Mouse (Mus musculus): ENCODE data around the gene Chst2. TPM values are rescaled to one million over a fixed set of nuclear protein-coding genes. Genes with fewer than 3 reads are reported as not detected.

The Chst2 gene
- polyA plus RNA-seq (2015; fragmentation: Nextera tagmentation; extraction: Ambion mirVana) = 19.2 and 22.6 TPM in 2 replicates

DNA sequence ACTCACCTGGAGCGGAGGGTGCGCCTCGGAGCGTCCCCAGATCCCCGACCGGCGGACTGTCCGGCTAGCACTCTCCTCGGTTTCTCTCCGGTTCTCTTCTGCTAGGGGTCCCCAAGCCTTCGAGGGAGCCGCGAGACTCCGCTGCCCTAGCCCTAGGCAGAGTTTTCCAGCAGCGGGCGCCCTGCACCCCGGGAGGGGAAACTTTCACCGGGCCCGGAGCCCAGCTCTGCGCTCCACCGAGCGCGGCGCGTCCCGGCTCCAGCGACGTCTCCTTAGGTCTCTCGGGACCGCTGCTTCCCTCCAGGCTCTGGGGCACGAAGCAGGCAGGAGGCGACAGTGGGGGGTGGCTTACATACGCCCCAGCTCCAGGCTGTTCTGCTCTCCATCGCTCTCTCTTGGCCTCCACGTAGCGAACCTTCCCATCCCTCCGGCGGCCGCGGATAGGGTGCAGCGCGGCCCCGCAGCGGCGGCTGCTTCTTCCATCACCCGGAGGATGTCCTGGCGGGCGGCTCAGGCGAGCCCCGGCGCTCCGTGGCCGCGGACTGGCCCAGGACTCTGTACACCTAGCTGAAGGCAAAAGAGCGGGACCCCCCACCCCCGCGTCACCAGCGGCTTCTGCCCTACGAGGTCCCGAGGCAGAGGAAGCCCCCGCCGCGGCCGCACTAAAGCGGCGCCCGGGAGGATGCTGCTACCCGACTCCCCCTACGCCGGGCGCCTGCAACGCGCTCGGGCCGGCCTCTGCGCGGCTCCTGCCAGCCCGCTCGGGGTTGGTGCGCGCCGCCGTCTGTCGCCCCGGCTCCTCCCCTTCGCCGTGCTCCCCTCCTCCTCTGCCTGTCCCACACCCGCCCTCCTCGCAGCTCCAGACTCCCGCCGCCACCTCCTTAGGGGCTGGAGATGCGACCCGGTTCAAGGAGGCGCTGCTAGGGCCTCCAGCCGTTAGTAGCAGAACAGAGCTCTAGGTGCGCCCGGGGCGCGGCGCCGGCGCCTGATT is at the start of gene Chst2:
TSS of gene Chst2 (minus strand) at position 152 of the 991 bp plus-strand sequence.
- Histone ChIP-seq H3K27ac (peak within 1 kb of the TSS; percentile 87), H3K4me3 (peak within 1 kb of the TSS; percentile 61), H3K9me3 (no peaks in the 10 kb centered on the region), H3K4me2 (peak within 1 kb of the TSS; percentile 92), H3K4me1 (peaks cover 30% of the 10 kb centered on the region), H3K27me3 (replicated peaks) (no peaks in the 10 kb centered on the region), H3K36me3 (replicated peaks) (no peaks in the 10 kb centered on the region), H3K9ac (peak within 1 kb of the TSS; percentile 83)
- WGBS = under 1% methylated on average over 101 of the region's 102 CpGs
- ATAC-seq (replicated peaks) = peak; percentile 94

DNA sequence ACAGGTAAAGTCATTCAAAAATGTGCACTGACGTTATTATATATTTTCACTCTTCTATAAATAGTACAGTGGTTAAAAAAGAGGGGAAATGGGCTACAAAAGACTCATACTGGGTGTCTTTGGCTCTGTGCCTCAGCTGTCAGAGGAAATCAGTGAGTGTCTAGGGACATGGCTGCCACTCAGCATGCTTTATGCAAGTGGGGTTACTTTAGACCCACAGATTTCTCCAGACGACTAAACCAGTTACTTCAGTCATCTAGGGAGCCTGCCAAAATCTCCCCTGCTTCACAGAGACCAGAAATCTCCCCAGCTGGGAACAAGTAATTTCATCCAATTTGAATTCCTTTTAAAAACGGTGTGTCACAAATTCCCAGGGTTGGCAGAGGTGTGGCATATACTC is 45.4 kb upstream of the Chst2 start:
- no peak overlapping the region for H3K9ac ChIP-seq
- no peaks in the 10 kb centered on the region for H3K27me3 ChIP-seq (replicated peaks)
- ATAC-seq (replicated peaks) = no peak
- H3K4me2 ChIP-seq = no peak overlapping the region
- no peaks in the 10 kb centered on the region for H3K9me3 ChIP-seq
- H3K4me3 ChIP-seq = no peak overlapping the region
- H3K36me3 ChIP-seq (replicated peaks) = no peaks in the 10 kb centered on the region
- no peak overlapping the region for H3K27ac ChIP-seq
- H3K4me1 ChIP-seq = no peaks in the 10 kb centered on the region; the same call in 1 of the 2 replicates
- WGBS = 43% methylated on average over 3 of the region's 3 CpGs

DNA sequence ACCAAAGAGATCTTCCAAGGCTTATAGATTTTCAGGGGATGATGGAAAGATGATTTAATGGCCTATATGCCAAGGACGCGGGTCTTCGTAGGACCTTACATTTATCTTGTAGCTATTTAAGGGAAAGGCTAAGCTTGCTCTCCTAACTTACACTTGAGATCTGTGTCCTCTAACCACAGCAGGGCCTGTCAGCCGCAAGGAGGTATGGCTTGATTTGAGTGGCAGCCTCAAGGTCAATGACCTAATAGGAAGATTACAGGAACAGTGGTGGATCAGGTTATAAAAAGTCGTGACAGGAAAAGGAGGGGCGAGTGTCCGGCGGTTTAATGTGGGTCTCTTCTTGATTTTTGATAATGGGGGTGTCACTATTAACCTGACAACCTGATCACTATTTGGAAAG is 44.1 kb upstream of the Chst2 start:
- H3K27ac ChIP-seq = no peak overlapping the region
- no peak overlapping the region for H3K4me3 ChIP-seq
- no peaks in the 10 kb centered on the region for H3K9me3 ChIP-seq
- no peak overlapping the region for H3K9ac ChIP-seq
- no peaks in the 10 kb centered on the region for H3K27me3 ChIP-seq (replicated peaks)
- no peaks in the 10 kb centered on the region for H3K36me3 ChIP-seq (replicated peaks)
- H3K4me1 ChIP-seq = no peaks in the 10 kb centered on the region; the same call in 1 of the 2 replicates
- WGBS = 97% methylated on average over 8 of the region's 8 CpGs
- no peak for ATAC-seq (replicated peaks)
- H3K4me2 ChIP-seq = no peak overlapping the region

DNA sequence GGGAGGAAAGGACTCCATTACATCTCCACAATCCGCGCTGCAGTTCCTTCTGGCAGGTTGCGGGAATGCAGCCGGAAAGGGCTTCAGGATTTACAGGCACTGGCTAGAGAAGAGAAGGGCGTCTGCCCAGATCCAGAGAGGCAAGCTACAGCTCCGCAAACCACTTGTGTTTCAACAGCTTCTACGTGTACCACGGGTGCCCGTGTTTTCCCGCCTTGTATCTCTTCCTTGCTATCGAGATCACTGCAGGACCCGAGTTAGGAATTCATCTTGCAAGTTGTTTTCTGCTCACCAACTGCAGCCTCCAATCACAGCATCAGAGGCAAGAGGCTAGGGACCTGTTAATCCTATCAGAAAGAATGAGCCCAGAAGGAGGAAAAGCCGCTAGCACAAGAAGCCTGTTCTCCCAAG is 35.8 kb upstream of the Chst2 start:
- no peaks in the 10 kb centered on the region for H3K36me3 ChIP-seq (replicated peaks)
- H3K27ac ChIP-seq = peak overlapping the region; percentile 51
- H3K27me3 ChIP-seq (replicated peaks) = no peaks in the 10 kb centered on the region
- H3K4me2 ChIP-seq = peak overlapping the region; percentile 50
- ATAC-seq (replicated peaks) = peak; percentile 89
- H3K9me3 ChIP-seq = no peaks in the 10 kb centered on the region
- 8% methylated on average over 13 of the region's 13 CpGs for WGBS
- H3K4me3 ChIP-seq = peak overlapping the region; percentile 26
- H3K9ac ChIP-seq = peak overlapping the region; percentile 16; the same call in 1 of the 2 replicates
- H3K4me1 ChIP-seq = peaks cover 17% of the 10 kb centered on the region

DNA sequence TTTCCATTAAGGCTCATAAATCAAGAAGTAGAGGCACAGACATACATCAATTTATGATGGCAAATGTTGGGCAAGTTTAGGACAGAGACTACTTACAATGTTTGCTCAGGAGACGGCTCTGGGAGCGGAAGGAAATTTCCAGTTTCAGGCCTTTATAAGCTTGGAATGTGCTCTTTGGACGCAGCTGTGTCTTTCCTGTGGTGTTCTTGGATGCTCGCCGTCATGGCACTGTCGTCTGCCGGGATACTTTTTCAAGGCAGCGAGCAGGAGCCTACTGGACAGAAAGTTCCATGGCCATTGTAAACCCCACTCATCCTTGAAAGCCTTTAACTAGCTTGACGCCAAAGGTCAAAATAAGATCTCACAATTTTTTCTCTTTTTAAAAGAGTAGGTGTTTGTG is 31.4 kb upstream of the Chst2 start:
- Histone ChIP-seq H3K9me3 (no peaks in the 10 kb centered on the region), H3K27me3 (replicated peaks) (no peaks in the 10 kb centered on the region), H3K4me1 (peaks cover 13% of the 10 kb centered on the region), H3K4me2 (no peak overlapping the region), H3K36me3 (replicated peaks) (no peaks in the 10 kb centered on the region), H3K4me3 (no peak overlapping the region), H3K27ac (no peak overlapping the region), H3K9ac (no peak overlapping the region)
- no peak for ATAC-seq (replicated peaks)
- WGBS = 92% methylated on average over 9 of the region's 9 CpGs

DNA sequence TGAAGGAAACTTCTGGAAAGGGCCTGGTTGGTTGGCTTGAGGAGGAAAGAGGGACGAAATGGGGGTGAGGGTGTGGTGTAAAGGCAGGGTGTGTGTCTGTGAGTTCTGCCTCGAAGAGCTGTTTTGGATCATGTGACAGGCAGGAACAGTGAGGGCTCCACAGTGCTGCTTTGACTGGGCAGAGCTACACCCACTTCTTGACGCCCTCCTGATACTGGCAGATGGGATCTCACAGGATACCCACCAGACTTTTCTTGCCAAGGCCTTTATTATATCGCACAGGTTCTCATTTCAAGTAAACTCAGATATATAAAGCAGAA is 29.7 kb upstream of the Chst2 start:
- no peak for ATAC-seq (replicated peaks)
- no peaks in the 10 kb centered on the region for H3K36me3 ChIP-seq (replicated peaks)
- no peak overlapping the region for H3K4me2 ChIP-seq
- no peaks in the 10 kb centered on the region for H3K4me1 ChIP-seq
- no peak overlapping the region for H3K4me3 ChIP-seq
- WGBS = 80% methylated on average over 4 of the region's 4 CpGs
- H3K9me3 ChIP-seq = no peaks in the 10 kb centered on the region
- H3K9ac ChIP-seq = no peak overlapping the region
- H3K27me3 ChIP-seq (replicated peaks) = no peaks in the 10 kb centered on the region
- no peak overlapping the region for H3K27ac ChIP-seq

DNA sequence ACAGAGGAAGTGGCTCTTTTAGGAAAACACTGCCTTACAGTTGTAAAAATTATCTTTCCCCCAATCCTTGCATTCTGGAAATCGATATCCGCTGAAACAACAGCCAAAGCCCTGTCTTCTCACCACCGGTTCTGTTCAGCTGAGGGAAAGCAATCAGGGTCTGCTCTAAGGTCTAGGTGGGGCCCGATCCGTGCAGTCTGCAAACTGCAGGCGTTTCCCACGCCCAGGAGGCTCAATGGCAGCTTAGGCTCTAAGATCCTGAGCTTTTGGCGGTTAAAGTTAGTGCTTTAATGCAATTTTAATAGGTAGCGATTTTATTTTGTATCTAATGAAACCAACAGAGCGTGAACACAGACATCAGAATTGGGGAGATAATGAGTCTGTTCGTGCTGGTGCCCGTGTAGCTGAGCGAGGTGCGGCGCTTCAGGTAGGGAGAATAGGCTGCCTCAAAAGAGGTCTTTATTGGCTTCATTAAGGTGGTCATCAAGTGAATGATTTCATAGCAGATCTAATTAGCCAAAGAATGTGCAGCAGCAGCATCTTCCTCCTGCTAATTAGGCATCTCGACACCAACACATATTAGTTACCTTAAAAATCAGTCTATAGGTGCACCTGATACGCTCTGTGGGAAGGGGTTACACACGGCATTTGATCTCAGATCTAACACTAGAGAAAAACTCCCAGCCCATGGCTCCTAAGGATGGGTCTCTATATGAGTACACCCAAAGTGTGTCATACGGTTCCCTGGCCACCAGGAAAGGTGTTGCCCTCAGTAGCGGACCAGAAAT is 29.2 kb upstream of the Chst2 start:
- no peak overlapping the region for H3K4me2 ChIP-seq
- H3K4me1 ChIP-seq = no peaks in the 10 kb centered on the region
- no peak for ATAC-seq (replicated peaks)
- no peak overlapping the region for H3K27ac ChIP-seq
- no peaks in the 10 kb centered on the region for H3K27me3 ChIP-seq (replicated peaks)
- H3K4me3 ChIP-seq = no peak overlapping the region
- no peaks in the 10 kb centered on the region for H3K9me3 ChIP-seq
- H3K36me3 ChIP-seq (replicated peaks) = no peaks in the 10 kb centered on the region
- 70% methylated on average over 20 of the region's 20 CpGs for WGBS
- no peak overlapping the region for H3K9ac ChIP-seq

DNA sequence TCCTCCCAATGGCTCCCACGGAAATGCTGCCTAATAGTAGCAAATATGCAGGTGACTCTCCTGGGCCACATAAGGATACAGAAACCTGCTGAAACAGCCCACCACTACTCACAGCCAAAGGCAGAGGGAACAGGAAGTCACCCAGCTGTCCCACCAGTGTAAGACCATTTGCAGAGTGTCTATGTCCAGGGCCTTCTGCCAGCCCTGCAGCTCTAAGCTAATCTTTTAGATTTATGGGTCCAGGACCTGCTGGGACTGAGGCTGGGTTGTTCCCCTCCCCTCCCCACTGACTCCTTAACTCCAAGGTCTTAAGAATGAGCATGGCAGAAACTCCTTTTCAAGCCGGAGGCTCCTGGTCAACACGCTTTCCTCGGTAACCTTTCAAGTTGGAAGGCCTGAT is 21.8 kb upstream of the Chst2 start:
- Histone ChIP-seq H3K27ac (no peak overlapping the region), H3K9ac (no peak overlapping the region), H3K4me1 (no peaks in the 10 kb centered on the region), H3K36me3 (replicated peaks) (no peaks in the 10 kb centered on the region), H3K27me3 (replicated peaks) (no peaks in the 10 kb centered on the region), H3K9me3 (no peaks in the 10 kb centered on the region), H3K4me2 (no peak overlapping the region), H3K4me3 (no peak overlapping the region)
- WGBS = 84% methylated on average over 4 of the region's 4 CpGs
- no peak for ATAC-seq (replicated peaks)

DNA sequence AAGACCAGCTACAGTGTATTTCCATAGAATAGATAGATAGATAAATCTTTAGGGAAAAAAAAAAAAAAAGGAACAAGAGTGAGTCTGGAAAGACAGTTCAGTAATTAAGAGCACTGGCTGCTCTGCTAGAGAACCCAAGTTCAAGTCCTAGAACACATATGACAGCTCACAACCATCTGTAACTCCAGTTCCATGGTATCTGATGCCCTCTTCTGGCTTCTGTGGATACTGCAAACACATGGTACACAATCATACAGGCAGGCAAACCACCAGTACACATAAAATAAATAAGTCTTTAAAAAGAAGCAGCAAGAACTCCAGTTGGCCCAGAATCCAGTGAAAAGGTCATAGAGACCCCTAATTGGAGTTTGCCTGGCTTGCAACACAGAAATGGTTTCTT is 7.4 kb upstream of the Chst2 start:
- H3K4me3 ChIP-seq = no peak overlapping the region
- no peaks in the 10 kb centered on the region for H3K36me3 ChIP-seq (replicated peaks)
- no peak for ATAC-seq (replicated peaks)
- no peak overlapping the region for H3K27ac ChIP-seq
- H3K27me3 ChIP-seq (replicated peaks) = no peaks in the 10 kb centered on the region
- no peaks in the 10 kb centered on the region for H3K4me1 ChIP-seq
- H3K9ac ChIP-seq = no peak overlapping the region
- H3K9me3 ChIP-seq = no peaks in the 10 kb centered on the region
- H3K4me2 ChIP-seq = no peak overlapping the region

DNA sequence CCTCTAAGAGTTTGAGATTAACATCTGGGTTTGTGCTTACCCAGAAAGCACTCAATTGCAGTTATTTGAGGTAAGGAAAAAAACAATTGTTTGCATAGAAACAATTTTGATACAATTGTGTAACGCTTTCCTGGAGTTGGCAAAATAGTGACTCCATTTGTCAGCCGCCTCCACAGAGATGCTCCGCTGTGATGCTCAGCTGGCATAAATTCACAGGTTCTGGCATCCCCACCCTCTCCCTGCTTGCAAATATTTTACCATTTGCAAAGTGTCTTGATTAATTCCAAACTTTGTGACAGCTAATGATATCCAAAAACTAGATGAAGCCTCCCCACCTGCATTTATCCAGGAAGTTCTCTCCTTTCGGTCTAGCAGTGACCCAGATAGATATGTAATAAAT is 5.5 kb upstream of the Chst2 start:
- H3K27me3 ChIP-seq (replicated peaks) = no peaks in the 10 kb centered on the region
- 92% methylated on average over 4 of the region's 4 CpGs for WGBS
- no peaks in the 10 kb centered on the region for H3K9me3 ChIP-seq
- H3K4me1 ChIP-seq = peaks cover 8% of the 10 kb centered on the region
- no peak for ATAC-seq (replicated peaks)
- no peak overlapping the region for H3K27ac ChIP-seq
- H3K36me3 ChIP-seq (replicated peaks) = no peaks in the 10 kb centered on the region
- no peak overlapping the region for H3K4me3 ChIP-seq
- no peak overlapping the region for H3K9ac ChIP-seq
- no peak overlapping the region for H3K4me2 ChIP-seq

DNA sequence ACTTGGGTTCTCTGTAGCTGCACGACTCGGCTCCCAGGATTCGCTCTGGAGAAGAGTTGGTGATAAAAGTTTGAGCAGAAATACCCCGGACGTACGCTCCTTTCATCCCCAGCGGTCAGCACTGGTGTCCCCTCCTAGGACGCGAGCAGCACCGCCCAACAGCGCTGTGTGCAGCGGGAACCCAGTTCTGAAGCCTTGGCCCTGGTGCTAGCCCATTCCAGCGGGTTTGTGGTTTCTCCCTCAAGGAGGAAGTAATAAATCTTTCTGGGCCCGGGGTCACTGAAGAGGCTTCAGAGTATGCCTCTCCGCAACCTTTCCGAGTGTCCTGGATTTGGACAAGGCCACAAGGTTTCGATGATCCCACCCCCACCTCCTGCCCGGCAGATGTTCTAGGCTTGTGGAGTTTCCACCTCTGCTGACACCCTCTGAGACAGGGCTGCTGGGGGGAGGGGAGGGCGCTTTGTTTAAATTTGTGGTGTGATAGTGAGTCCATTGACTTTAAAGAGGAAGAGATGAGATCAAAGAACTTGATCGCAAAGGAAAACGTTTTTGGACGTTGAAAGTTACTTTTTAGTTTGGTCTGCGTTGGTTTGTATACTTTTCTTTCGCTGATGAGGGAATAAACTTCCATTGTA is 1.2 kb upstream of the Chst2 start:
- H3K9ac ChIP-seq = peak overlapping the region; percentile 83
- no peaks in the 10 kb centered on the region for H3K9me3 ChIP-seq
- peak overlapping the region; percentile 92 for H3K4me2 ChIP-seq
- H3K27me3 ChIP-seq (replicated peaks) = no peaks in the 10 kb centered on the region
- ATAC-seq (replicated peaks) = peak; percentile 37
- H3K36me3 ChIP-seq (replicated peaks) = no peaks in the 10 kb centered on the region
- peak overlapping the region; percentile 61 for H3K4me3 ChIP-seq
- peak overlapping the region; percentile 87 for H3K27ac ChIP-seq
- peaks cover 30% of the 10 kb centered on the region for H3K4me1 ChIP-seq
- 1% methylated on average over 24 of the region's 24 CpGs for WGBS

DNA sequence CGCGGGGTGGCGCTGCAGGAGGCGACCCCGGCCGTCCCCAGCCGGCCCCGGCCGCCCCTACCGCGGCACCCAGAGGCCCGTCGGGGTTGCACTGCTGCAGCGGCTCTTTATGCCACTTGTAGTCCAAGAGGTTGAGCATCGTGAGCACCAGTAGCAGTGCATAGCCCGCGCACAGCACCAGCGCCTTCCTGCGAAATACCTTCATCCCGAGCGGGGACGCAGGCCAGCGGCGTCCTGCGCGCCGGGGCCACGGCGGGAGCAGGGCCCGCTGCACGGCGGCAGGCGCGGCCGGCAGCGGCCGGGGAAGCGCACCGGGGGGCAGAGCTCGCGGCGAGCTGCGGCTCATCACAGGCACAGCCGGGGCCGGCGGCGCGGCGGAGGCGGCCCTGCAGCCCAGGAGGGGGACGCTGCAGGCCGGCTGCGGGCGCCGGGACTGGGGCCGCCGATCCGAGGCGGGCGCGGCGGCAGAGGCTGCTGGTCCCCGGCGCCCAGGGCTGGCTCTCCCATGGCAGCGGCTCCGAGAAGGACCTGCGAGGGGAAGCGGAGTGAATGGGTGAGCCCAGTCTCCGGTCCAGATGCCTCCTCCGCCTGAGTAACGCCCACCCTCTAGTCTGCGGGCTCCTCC is 464 bp downstream of the Chst2 start:
- H3K27ac ChIP-seq = peak overlapping the region; percentile 87
- H3K27me3 ChIP-seq (replicated peaks) = no peaks in the 10 kb centered on the region
- ATAC-seq (replicated peaks) = peak; percentile 55
- WGBS = under 1% methylated on average over 65 of the region's 72 CpGs
- peak overlapping the region; percentile 92 for H3K4me2 ChIP-seq
- H3K4me1 ChIP-seq = peaks cover 36% of the 10 kb centered on the region
- peak overlapping the region; percentile 83 for H3K9ac ChIP-seq
- no peaks in the 10 kb centered on the region for H3K9me3 ChIP-seq
- H3K4me3 ChIP-seq = peak overlapping the region; percentile 61
- no peaks in the 10 kb centered on the region for H3K36me3 ChIP-seq (replicated peaks)

Measured in midbrain, embryonic 15.5 days (tissue).